Mouse (Mus musculus): ENCODE data around the gene Npas3.

- TF ChIP-seq TAL1 (IDR thresholded peaks at IDR 0.05; ENCODE audit: low read length) (no peak), GATA1 (IDR thresholded peaks at IDR 0.05; ENCODE audit: low read length) (no peak)
Observed at GRCm38 (mm10) chr12:53860176-53860575, 611.7 kb downstream of the Npas3 start.
